Mouse (Mus musculus): ENCODE measurements around the gene Lce1i. TPM values are rescaled to one million over a fixed set of nuclear protein-coding genes. Genes with fewer than 3 reads are reported as not detected.
"Not testable (repeated sequence)": the region's sequence is repeated elsewhere in the genome, so short reads cannot be mapped to it uniquely, and the experiment has no call there.

Gene Lce1i
- polyA plus RNA-seq (2016; fragmentation: Nextera tagmentation; extraction: Ambion mirVana) = not detected in 2 replicates

GRCm38 (mm10) chr3:92778799-92779198 is at the start of gene Lce1i:
Gene Lce1i, minus strand, starts transcription at chr3:92778899.
- no peaks in the 10 kb centered on the region for H3K27me3 ChIP-seq
- H3K9ac ChIP-seq = no peak within 1 kb of the TSS
- WGBS = 86% methylated on average over 1 of the region's 1 CpGs
- H3K9me3 ChIP-seq (replicated peaks) = no peaks in the 10 kb centered on the region
- no peak within 1 kb of the TSS for H3K4me2 ChIP-seq (replicated peaks)
- H3K36me3 ChIP-seq = no peaks in the 10 kb centered on the region
- H3K4me3 ChIP-seq = no peak within 1 kb of the TSS
- H3K27ac ChIP-seq = no peak within 1 kb of the TSS
- ATAC-seq (ENCODE audit: low FRiP score) = no peak
- no peaks in the 10 kb centered on the region for H3K4me1 ChIP-seq

DNA sequence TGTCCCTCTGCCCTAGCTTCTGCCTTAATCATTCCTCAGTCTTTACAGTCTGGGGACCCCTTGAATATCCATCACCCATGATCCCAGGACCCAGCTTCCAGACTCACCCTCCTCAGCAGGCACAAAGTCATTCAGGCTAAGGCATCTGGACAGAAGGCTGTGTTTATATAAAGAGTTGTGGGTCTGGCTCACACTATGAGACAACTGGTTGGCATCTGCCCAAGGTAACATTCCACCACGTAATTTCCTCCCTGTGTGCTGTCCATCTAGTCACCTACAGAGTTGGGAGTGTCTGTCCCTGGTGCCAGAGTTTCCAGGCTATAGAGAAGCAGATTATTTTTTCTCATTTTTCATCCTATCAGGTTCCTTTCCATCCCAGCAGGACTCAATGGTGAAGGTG is 48.4 kb upstream of the Lce1i start, which contains the start of gene Kprp:
Gene Kprp, minus strand, starts transcription at position 140 of the 400 bp plus-strand sequence.
- Histone ChIP-seq H3K4me1 (no peaks in the 10 kb centered on the region), H3K36me3 (no peaks in the 10 kb centered on the region), H3K9ac (no peak within 1 kb of the TSS), H3K4me3 (no peak within 1 kb of the TSS), H3K27me3 (no peaks in the 10 kb centered on the region), H3K4me2 (replicated peaks) (no peak within 1 kb of the TSS), H3K9me3 (replicated peaks) (no peaks in the 10 kb centered on the region), H3K27ac (no peak within 1 kb of the TSS)
- WGBS = 63% methylated on average over 1 of the region's 1 CpGs
- no peak for ATAC-seq (ENCODE audit: low FRiP score)

DNA sequence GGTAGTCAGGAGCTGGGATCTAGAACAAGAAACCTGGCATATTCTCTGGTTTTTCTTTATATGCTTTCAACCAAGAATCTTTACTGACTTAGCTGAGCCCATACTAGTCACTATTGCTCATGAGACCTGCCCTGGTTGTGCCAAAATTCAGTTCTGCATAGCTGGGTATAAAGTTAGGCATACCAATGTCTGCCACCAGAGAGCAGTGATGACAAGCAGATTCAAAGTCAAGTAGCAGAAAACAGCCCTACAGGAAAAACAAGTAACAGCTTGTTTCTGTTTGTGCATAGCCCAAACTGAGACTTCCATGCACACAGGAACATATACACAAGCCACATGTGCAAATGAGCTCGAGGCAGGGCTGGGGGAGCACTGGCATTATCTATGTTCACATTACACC is 47.1 kb upstream of the Lce1i start:
- WGBS = 52% methylated on average over 1 of the region's 1 CpGs
- Histone ChIP-seq H3K4me3 (no peak overlapping the region), H3K9me3 (replicated peaks) (no peaks in the 10 kb centered on the region), H3K27me3 (no peaks in the 10 kb centered on the region), H3K4me1 (no peaks in the 10 kb centered on the region), H3K36me3 (no peaks in the 10 kb centered on the region), H3K9ac (no peak overlapping the region), H3K4me2 (replicated peaks) (no peak overlapping the region), H3K27ac (no peak overlapping the region)
- ATAC-seq (ENCODE audit: low FRiP score) = no peak

- H3K4me1 ChIP-seq; ATAC-seq (ENCODE audit: low FRiP score); H3K4me3 ChIP-seq; H3K9ac ChIP-seq; H3K4me2 ChIP-seq (replicated peaks); H3K27ac ChIP-seq; H3K27me3 ChIP-seq; H3K36me3 ChIP-seq; H3K9me3 ChIP-seq (replicated peaks): not testable (repeated sequence)
- WGBS = 96% methylated on average over 2 of the region's 2 CpGs
These were observed 37.3 kb upstream of the Lce1i start for GRCm38 (mm10) chr3:92816036-92816435.

DNA sequence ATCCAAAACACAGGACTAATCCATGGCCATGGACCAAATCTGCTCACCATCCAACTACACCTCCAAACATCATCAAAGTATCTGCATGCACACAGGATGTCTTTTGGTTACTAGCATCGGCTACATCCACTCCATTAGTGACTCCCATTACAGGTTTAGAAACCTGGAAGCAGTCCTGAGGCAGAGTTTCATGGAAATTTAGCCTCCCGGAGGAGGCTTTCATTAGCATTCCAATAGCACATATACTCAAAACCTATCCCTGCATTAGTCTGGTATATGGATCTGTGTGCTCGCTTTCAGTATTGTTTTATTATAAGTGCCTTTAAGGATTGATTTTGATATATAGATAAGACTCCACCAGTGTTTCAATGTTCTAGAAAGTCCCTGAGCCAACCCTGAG is 36.9 kb upstream of the Lce1i start:
- WGBS = 91% methylated on average over 3 of the region's 3 CpGs
- H3K4me2 ChIP-seq (replicated peaks) = no peak overlapping the region
- ATAC-seq (ENCODE audit: low FRiP score) = no peak

GRCm38 (mm10) chr3:92807791-92808190 is 29.1 kb upstream of the Lce1i start, which contains the start of gene Lce1k:
Gene Lce1k, minus strand, starts transcription at chr3:92807891.
- Histone ChIP-seq H3K36me3 (no peaks in the 10 kb centered on the region), H3K9ac (no peak within 1 kb of the TSS), H3K4me3 (no peak within 1 kb of the TSS), H3K27me3 (no peaks in the 10 kb centered on the region), H3K4me1 (no peaks in the 10 kb centered on the region), H3K4me2 (replicated peaks) (no peak within 1 kb of the TSS), H3K9me3 (replicated peaks) (no peaks in the 10 kb centered on the region), H3K27ac (no peak within 1 kb of the TSS)
- no peak for ATAC-seq (ENCODE audit: low FRiP score)

More for the DNA sequence above, 36.9 kb upstream of the Lce1i start:
- Histone ChIP-seq H3K9me3 (replicated peaks) (no peaks in the 10 kb centered on the region), H3K27ac (no peak overlapping the region), H3K4me1 (no peaks in the 10 kb centered on the region), H3K9ac (no peak overlapping the region), H3K4me3 (no peak overlapping the region), H3K36me3 (no peaks in the 10 kb centered on the region), H3K27me3 (no peaks in the 10 kb centered on the region)

DNA sequence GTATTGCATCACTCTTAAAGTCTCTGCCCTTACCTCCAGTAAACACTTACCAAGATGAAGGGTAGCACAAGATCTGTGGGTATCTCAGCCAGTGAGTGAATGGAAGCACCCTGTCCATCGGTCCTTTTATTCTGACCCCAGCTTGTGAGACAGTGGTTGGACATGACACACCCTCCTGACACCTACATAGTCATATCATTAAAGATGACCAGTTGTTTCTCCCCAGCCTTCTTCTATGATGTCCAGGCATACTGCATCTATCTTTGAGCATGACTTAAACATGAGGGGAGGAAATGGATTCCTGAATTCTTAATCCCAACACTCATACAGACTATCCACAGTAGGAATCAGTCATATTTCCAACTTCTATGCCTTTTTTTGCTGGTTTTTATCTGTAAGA is 11.7 kb upstream of the Lce1i start, which contains the start of gene Lce1j:
Gene Lce1j, minus strand, starts transcription at position 101 of the 400 bp plus-strand sequence.
- Histone ChIP-seq H3K27ac (no peak within 1 kb of the TSS), H3K27me3 (no peaks in the 10 kb centered on the region), H3K4me2 (replicated peaks) (no peak within 1 kb of the TSS), H3K4me3 (no peak within 1 kb of the TSS), H3K36me3 (no peaks in the 10 kb centered on the region), H3K9ac (no peak within 1 kb of the TSS), H3K9me3 (replicated peaks) (no peaks in the 10 kb centered on the region), H3K4me1 (no peaks in the 10 kb centered on the region)
- 95% methylated on average over 1 of the region's 1 CpGs for WGBS
- no peak for ATAC-seq (ENCODE audit: low FRiP score)

DNA sequence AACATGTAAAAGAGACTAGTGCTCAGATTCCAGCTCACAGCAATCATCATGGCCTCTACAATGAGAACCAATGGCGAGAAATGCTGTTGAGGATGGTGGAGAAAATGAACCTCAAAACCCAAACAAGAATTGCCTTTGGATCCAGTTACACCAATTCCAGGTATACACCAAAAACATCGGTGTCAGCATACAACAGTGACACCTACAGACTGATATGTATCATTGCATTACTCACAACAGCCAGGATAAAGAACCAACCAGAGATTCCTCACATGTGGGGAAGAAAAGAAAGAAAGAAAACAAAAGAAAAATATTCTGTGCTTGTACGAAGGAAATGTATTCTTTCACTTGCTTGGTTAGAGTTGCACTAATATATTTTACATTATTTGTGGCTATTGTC is 7.1 kb downstream of the Lce1i start:
- no peaks in the 10 kb centered on the region for H3K4me1 ChIP-seq
- H3K4me2 ChIP-seq (replicated peaks) = no peak overlapping the region
- WGBS = 26% methylated on average over 3 of the region's 3 CpGs
- no peaks in the 10 kb centered on the region for H3K9me3 ChIP-seq (replicated peaks)
- ATAC-seq (ENCODE audit: low FRiP score) = no peak
- no peaks in the 10 kb centered on the region for H3K27me3 ChIP-seq
- H3K9ac ChIP-seq = no peak overlapping the region
- no peak overlapping the region for H3K27ac ChIP-seq
- no peaks in the 10 kb centered on the region for H3K36me3 ChIP-seq
- H3K4me3 ChIP-seq = no peak overlapping the region

GRCm38 (mm10) chr3:92764965-92765364 is 13.7 kb downstream of the Lce1i start, which contains the start of gene Lce1h:
Gene Lce1h, minus strand, starts transcription at chr3:92765065.
- Histone ChIP-seq H3K9me3 (replicated peaks) (no peaks in the 10 kb centered on the region), H3K9ac (no peak within 1 kb of the TSS), H3K4me1 (no peaks in the 10 kb centered on the region), H3K4me3 (no peak within 1 kb of the TSS), H3K4me2 (replicated peaks) (no peak within 1 kb of the TSS), H3K36me3 (no peaks in the 10 kb centered on the region), H3K27me3 (no peaks in the 10 kb centered on the region), H3K27ac (no peak within 1 kb of the TSS)
- 96% methylated on average over 1 of the region's 1 CpGs for WGBS
- no peak for ATAC-seq (ENCODE audit: low FRiP score)

DNA sequence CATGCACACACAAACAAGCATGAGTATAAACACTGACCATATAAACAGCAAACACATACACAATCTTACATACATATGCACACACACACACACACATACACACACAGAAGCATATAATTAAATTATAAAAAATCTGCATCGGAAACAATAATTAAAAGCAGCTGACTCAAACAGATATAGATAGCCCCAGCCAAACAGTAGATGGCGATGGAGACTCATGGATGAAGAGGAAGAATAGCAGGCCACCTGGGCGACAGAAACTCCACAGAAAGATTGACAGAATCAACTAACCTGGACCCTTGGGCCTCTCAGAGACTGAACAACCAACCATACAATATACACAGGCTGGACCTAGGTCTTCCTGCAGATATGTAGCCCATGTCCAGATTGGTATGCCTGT is 25.5 kb downstream of the Lce1i start:
- no peak overlapping the region for H3K4me3 ChIP-seq
- H3K27ac ChIP-seq = no peak overlapping the region
- no peaks in the 10 kb centered on the region for H3K4me1 ChIP-seq
- no peak overlapping the region for H3K9ac ChIP-seq
- no peaks in the 10 kb centered on the region for H3K36me3 ChIP-seq
- no peak overlapping the region for H3K4me2 ChIP-seq (replicated peaks)
- WGBS = 32% methylated on average over 3 of the region's 3 CpGs
- no peaks in the 10 kb centered on the region for H3K9me3 ChIP-seq (replicated peaks)
- no peak for ATAC-seq (ENCODE audit: low FRiP score)
- no peaks in the 10 kb centered on the region for H3K27me3 ChIP-seq

GRCm38 (mm10) chr3:92752238-92752637 is 26.5 kb downstream of the Lce1i start, which contains the start of gene Lce1g:
Gene Lce1g, minus strand, starts transcription at chr3:92752338.
- WGBS = 85% methylated on average over 1 of the region's 1 CpGs
- ATAC-seq (ENCODE audit: low FRiP score) = no peak
- H3K9ac ChIP-seq = no peak within 1 kb of the TSS
- no peak within 1 kb of the TSS for H3K4me2 ChIP-seq (replicated peaks)
- no peaks in the 10 kb centered on the region for H3K36me3 ChIP-seq
- no peaks in the 10 kb centered on the region for H3K27me3 ChIP-seq
- no peak within 1 kb of the TSS for H3K4me3 ChIP-seq
- H3K4me1 ChIP-seq = no peaks in the 10 kb centered on the region
- H3K9me3 ChIP-seq (replicated peaks) = no peaks in the 10 kb centered on the region
- no peak within 1 kb of the TSS for H3K27ac ChIP-seq

DNA sequence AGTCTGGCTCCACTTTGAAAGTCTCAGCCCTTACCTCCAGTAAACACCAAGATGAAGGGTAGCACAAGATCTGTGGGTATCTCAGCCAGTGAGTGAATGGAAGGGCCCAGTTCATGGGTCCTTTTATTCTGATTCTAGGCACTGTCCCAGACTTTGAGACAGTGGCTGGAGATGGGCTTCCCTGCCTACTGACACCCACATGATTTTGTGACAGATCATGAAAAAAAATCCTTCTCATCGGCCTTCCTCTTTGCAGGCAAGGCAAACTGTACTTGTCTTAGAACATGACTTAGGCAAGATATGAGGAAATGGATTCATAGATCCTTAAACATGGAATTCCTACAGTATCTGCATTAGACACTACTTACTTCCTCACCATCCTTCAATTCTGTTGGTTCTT is 39.7 kb downstream of the Lce1i start, which contains the start of gene Gm38119:
Gene Gm38119, minus strand, starts transcription at position 101 of the 400 bp plus-strand sequence.
- Histone ChIP-seq H3K4me2 (replicated peaks) (no peak within 1 kb of the TSS), H3K9me3 (replicated peaks) (no peaks in the 10 kb centered on the region), H3K4me3 (no peak within 1 kb of the TSS), H3K27me3 (no peaks in the 10 kb centered on the region), H3K36me3 (no peaks in the 10 kb centered on the region), H3K9ac (no peak within 1 kb of the TSS), H3K27ac (no peak within 1 kb of the TSS), H3K4me1 (no peaks in the 10 kb centered on the region)
- WGBS = 88% methylated on average over 1 of the region's 1 CpGs
- ATAC-seq (ENCODE audit: low FRiP score) = no peak

Measured in hindbrain, embryonic 12.5 days (tissue).